Mouse (Mus musculus) skeletal muscle tissue, postnatal 0 days (tissue): ENCODE data around the gene 6820408C15Rik. TPM values are rescaled to one million over a fixed set of nuclear protein-coding genes. Genes with fewer than 3 reads are reported as not detected.

Experiments
- polyA plus RNA-seq: library from polyadenylated mRNA; unstranded; fragments of >200 nt; fragmentation: Nextera tagmentation; extraction: Ambion mirVana; gene quantifications from 2 replicates; pipeline ENCODE4 v1.2.1, GENCODE M21; 2015

Gene 6820408C15Rik
- 0.12 and 0.28 TPM in 2 replicates for polyA plus RNA-seq

DNA sequence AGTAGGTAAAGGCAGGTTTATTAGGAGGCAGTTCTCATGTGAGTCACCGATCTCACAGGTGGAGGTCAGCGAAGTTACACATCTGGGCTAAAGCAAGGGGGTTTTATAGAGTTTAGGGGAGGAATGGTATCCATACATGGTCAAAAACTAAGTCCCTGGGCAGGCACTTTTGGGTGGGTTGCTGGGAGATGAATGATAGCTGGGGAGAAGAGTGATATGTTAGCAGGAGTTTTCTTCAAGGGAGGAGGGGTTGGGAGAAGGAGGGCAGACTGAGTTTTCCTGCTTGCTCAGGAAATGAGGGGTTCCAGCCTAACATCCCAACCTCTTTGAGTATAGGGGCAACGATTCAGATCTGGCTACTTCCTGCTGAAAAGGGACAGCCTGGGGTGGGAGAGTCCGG lies at the start of gene 6820408C15Rik:
TSS of gene 6820408C15Rik (plus strand) at position 301 of the 400 bp plus-strand sequence.

GRCm38 (mm10) chr2:152376345-152376741 lies 39.0 kb upstream of the 6820408C15Rik start, which contains the start of gene Nrsn2:
TSS of gene Nrsn2 (minus strand) at chr2:152376638.

GRCm38 (mm10) chr2:152397680-152398435 lies 17.5 kb upstream of the 6820408C15Rik start, which contains the start of gene Sox12:
TSS of gene Sox12 (minus strand) at chr2:152398063.

DNA sequence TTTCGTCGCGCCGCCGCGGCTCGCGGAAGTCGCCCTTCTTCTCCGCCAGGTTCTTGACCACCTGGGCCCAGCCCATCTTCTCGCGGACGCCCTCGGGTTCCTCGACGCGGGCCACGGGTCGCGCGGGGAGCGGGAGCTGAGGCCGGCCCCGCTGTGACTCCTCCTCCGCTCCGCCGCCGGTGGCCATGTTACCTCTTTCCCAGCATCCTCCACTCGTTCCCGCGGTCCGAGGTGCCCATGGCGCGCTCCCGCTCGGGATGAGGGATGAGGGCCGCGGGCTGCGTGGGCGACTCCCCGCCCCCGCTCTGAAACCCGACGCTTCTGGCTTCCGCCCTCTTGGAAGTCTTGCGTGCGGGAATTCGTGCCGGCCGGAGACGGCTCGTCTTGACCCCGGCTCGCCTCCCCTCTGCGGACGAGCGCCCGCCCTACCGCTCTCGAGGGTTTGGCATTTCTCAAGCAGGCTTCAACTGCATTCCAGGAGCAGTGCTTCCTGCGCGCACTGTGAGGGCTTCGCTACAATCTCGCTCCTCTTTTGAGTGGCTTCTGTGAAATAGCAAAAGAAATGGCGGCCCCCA lies 709 bp upstream of the 6820408C15Rik start, which contains the start of gene Zcchc3:
TSS of gene Zcchc3 (minus strand) at position 437 of the 575 bp plus-strand sequence.

DNA sequence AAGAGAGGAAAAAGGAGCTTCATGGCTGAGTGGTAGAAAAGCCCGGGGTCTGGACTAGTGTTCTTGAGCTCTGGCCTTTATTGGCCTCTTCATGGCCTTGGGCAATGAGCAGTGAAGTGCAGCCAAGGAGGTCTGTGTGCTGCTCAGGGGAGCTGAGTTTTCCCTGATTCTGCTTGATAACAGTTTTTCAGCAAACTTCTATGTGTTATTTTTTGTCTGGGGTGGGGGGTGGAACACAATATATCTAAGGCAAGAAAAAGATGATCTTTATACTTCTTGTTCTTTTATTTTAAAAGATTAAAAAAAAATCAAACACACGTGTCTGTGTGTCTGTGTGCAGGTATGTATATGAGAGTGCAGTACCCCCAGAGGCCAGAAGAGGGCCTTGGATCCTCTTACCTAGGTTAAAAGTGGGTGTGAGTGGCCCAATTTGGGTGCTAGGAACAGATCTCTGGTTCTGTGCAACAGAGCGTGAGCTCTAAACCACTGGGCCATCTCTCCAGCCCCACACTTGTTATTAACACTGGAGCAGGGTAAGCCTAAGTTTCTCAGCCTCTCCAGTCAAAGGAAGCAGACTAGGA lies 49.3 kb downstream of the 6820408C15Rik start, which contains the start of gene Defb23:
TSS of gene Defb23 (minus strand) at position 51 of the 581 bp plus-strand sequence.

GRCm38 (mm10) chr2:152476763-152477162 lies 61.4 kb downstream of the 6820408C15Rik start, which contains the start of gene Defb20:
TSS of gene Defb20 (plus strand) at chr2:152477063.

DNA sequence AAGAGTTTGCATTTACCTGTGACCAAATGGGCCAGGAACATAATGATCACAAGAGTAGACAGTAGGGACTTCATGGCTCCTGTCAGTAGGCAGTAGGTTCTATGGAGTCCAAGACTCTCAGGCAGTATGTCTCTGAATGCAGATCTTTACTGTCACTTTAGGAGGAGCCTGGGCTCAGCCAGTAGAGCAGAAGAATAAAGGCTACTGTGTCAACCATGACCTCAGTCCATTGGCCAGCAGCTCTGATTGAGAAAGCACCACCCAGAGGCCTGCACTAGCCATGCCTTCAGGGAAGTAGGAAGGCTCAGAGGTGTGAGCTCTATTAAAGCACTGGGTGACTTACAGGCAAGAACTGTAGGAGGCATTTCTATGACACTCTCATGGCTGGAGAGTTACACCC lies 74.7 kb downstream of the 6820408C15Rik start, which contains the start of gene Defb22:
TSS of gene Defb22 (minus strand) at position 101 of the 400 bp plus-strand sequence.

Other genes with a start within 250 kb of the 6820408C15Rik start
- gene Csnk2a1, start 188.7 kb upstream of the 6820408C15Rik start, polyA plus RNA-seq, result 59.0 and 60.8 TPM in 2 replicates
- 24.3 and 28.0 TPM in 2 replicates for gene Tbc1d20, start 121.8 kb upstream of the 6820408C15Rik start, polyA plus RNA-seq
- gene Rbck1, start 82.9 kb upstream of the 6820408C15Rik start, polyA plus RNA-seq, result 40.7 and 46.3 TPM in 2 replicates
- gene Trib3, start 71.6 kb upstream of the 6820408C15Rik start, polyA plus RNA-seq, result 0.74 and 2.0 TPM in 2 replicates
- 0.13 TPM in 1 of 2 replicates, not detected in the other for gene Nrsn2, start 38.9 kb upstream of the 6820408C15Rik start, polyA plus RNA-seq
- gene Sox12, start 17.5 kb upstream of the 6820408C15Rik start, polyA plus RNA-seq, result 2.7 and 2.8 TPM in 2 replicates
- gene Zcchc3, start 560 bp upstream of the 6820408C15Rik start, polyA plus RNA-seq, result 15.2 and 16.1 TPM in 2 replicates
- not detected in 2 replicates for gene Defb23, start 49.0 kb downstream of the 6820408C15Rik start, polyA plus RNA-seq
- gene Defb20, start 61.5 kb downstream of the 6820408C15Rik start, polyA plus RNA-seq, result not detected in 2 replicates
- not detected in 2 replicates for gene Defb22, start 74.6 kb downstream of the 6820408C15Rik start, polyA plus RNA-seq
- gene Defb26, start 96.1 kb downstream of the 6820408C15Rik start, polyA plus RNA-seq, result not detected in 2 replicates
- gene Defb28, start 102.7 kb downstream of the 6820408C15Rik start, polyA plus RNA-seq, result not detected in 2 replicates
- gene Defb29, start 124.5 kb downstream of the 6820408C15Rik start, polyA plus RNA-seq, result not detected in 2 replicates
- not detected in 2 replicates for gene Gm17416, start 153.8 kb downstream of the 6820408C15Rik start, polyA plus RNA-seq
- gene Defb21, start 157.2 kb downstream of the 6820408C15Rik start, polyA plus RNA-seq, result not detected in 2 replicates
- not detected in 2 replicates for gene Defb19, start 164.7 kb downstream of the 6820408C15Rik start, polyA plus RNA-seq
- gene Defb45, start 183.8 kb downstream of the 6820408C15Rik start, polyA plus RNA-seq, result not detected in 2 replicates
- gene Defb36, start 188.7 kb downstream of the 6820408C15Rik start, polyA plus RNA-seq, result not detected in 2 replicates
- gene Defb25, start 207.5 kb downstream of the 6820408C15Rik start, polyA plus RNA-seq, result 2.4 and 2.9 TPM in 2 replicates
- 9.6 and 9.7 TPM in 2 replicates for gene Rem1, start 211.4 kb downstream of the 6820408C15Rik start, polyA plus RNA-seq